Mouse (Mus musculus) liver, adult (tissue): ENCODE results near the gene Gramd1b.

Experiments
- GATA4 ChIP-seq: IDR thresholded peaks from 2 replicates; pipeline ENCODE4 v1.6.1; 2014; ENCODE audit warnings: mild to moderate bottlenecking, low read length; ENCODE audit not compliant: insufficient replicate concordance

The Gramd1b gene

GRCm38 (mm10) chr9:40453889-40454288 lies 77.3 kb downstream of the Gramd1b start:
- TF ChIP-seq GATA4: no peak

- no peak for TF ChIP-seq GATA4
These were observed 79.0 kb downstream of the Gramd1b start for GRCm38 (mm10) chr9:40452208-40452607.

GRCm38 (mm10) chr9:40450776-40451175 lies 80.4 kb downstream of the Gramd1b start:
- no peak for TF ChIP-seq GATA4

GRCm38 (mm10) chr9:40450417-40450714 lies 80.8 kb downstream of the Gramd1b start:
- TF ChIP-seq GATA4: no peak

- no peak for TF ChIP-seq GATA4
These were observed 81.4 kb downstream of the Gramd1b start for GRCm38 (mm10) chr9:40449610-40450416.

GRCm38 (mm10) chr9:40448646-40449243 lies 82.4 kb downstream of the Gramd1b start:
- TF ChIP-seq GATA4: no peak

- TF ChIP-seq GATA4: no peak
These were observed 83.9 kb downstream of the Gramd1b start for GRCm38 (mm10) chr9:40447265-40447664.

GRCm38 (mm10) chr9:40444961-40445360 lies 86.2 kb downstream of the Gramd1b start:
- no peak for TF ChIP-seq GATA4

- no peak for TF ChIP-seq GATA4
These were observed 88.4 kb downstream of the Gramd1b start for GRCm38 (mm10) chr9:40442784-40443183.

GRCm38 (mm10) chr9:40439973-40440687 lies 91.1 kb downstream of the Gramd1b start:
- TF ChIP-seq GATA4: no peak

- TF ChIP-seq GATA4: no peak
These were observed 92.3 kb downstream of the Gramd1b start for GRCm38 (mm10) chr9:40438731-40439526.

GRCm38 (mm10) chr9:40437891-40438290 lies 93.3 kb downstream of the Gramd1b start:
- TF ChIP-seq GATA4: no peak

GRCm38 (mm10) chr9:40433286-40433685 lies 97.9 kb downstream of the Gramd1b start:
- TF ChIP-seq GATA4: no peak

- no peak for TF ChIP-seq GATA4
These were observed 100.2 kb downstream of the Gramd1b start for GRCm38 (mm10) chr9:40430969-40431368.

- no peak for TF ChIP-seq GATA4
These were observed 103.5 kb downstream of the Gramd1b start for GRCm38 (mm10) chr9:40427663-40428062.
